Mouse (Mus musculus) kidney, adult 11 months (tissue): ENCODE results near the gene Gm7849.
"Not testable (repeated sequence)": the region's sequence is repeated elsewhere in the genome, so short reads cannot be mapped to it uniquely, and the experiment has no call there.

Experiments
- DNase-seq: peaks from one replicate; pipeline ENCODE4 v3.0.0; 2022

Gm7849 gene

GRCm38 (mm10) chr8:21456460-21456859, at the start of gene Gm7849:
Gene Gm7849, minus strand, starts transcription at chr8:21456560.
- DNase-seq, result not testable (repeated sequence)

- not testable (repeated sequence) for DNase-seq
These were observed 29.2 kb downstream of the Gm7849 start, which contains the start of gene Defa36 for GRCm38 (mm10) chr8:21427111-21427510. Gene Defa36, plus strand, starts transcription at chr8:21427411.
